Mouse (Mus musculus): ENCODE results near the gene Bnip3. TPM values are rescaled to one million over a fixed set of nuclear protein-coding genes. Genes with fewer than 3 reads are reported as not detected.

Bnip3 gene
- polyA plus RNA-seq, 1 experiment from 2014 or later, result 103 TPM

DNA sequence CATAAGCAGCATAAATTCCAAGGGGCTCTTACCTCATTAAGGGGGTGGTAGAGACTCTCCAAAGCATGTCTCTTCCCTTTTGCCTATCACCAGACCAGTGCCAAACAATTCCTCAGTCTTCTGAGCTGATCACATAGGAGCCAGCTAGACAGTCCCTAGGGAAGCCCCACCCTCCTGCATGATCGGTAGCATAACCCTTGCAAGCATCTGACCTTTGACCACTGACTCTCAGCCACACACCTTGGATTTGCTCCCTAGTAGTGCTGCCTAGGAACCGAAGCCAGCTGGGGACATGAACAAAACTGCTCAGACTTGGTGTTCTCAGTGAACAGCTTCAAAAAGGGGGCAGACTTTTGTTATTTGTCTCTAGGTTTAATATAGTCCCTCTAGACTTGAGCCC is 11.2 kb downstream of the Bnip3 start:
- Histone ChIP-seq H3K4me1 (replicated peaks) (no peaks in the 10 kb centered on the region), H3K4me2 (no peak overlapping the region), H3K27ac (replicated peaks) (no peak overlapping the region), H3K4me3 (no peak overlapping the region), H3K9ac (no peak overlapping the region), H3K36me3 (peaks cover 39% of the 10 kb centered on the region), H3K27me3 (no peaks in the 10 kb centered on the region), H3K9me3 (no peaks in the 10 kb centered on the region)
- 89% methylated on average over 2 of the region's 2 CpGs for WGBS
- no peak for ATAC-seq (ENCODE audit: low read depth)

DNA sequence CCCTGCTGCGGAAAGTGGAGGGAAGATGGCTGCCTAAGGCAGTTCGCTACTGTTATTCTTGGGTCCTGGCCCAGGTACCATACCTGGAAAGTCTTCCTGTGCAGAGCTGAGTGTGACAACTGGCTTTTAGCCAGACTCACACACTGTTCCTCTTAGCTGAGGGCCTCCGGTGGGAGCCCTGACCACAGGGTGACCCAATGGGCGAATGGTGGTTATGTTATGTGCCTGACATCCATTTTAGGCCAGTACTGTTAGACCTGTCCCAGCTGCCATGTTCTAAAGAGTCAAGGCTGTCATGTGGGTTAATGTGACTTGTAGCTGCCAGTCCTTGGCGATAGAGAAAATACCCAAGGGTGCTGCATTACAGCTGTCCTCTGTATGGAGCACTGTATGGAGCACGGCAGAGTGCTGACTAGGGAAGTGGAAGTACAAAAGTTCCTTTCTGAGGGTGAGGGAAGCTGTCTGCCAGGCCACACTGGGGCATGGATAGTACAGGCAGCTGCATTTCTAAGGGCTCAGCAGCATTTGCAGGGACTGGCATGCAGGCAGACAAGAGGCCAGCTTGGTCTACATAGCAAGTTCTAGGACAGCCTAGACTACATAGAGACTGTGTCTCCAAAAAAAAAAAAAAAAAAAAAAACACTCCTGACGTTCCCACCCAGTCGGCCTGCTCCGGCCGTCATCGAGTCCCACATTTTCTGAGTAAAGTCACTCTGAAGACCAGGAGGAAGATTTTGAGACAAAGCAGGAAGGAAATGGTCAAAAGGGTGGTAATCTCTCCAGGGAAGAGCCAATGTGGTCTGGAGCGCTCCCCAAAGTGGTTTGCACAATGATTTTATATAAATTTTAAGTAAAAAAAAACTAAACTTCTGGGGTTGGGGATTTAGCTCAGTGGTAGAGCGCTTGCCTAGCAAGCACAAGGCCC is 23.7 kb downstream of the Bnip3 start:
- Histone ChIP-seq H3K4me3 (no peak overlapping the region), H3K27ac (replicated peaks) (no peak overlapping the region), H3K9ac (no peak overlapping the region), H3K4me2 (no peak overlapping the region), H3K9me3 (no peaks in the 10 kb centered on the region), H3K36me3 (peaks cover 43% of the 10 kb centered on the region), H3K27me3 (no peaks in the 10 kb centered on the region), H3K4me1 (replicated peaks) (no peaks in the 10 kb centered on the region)
- 84% methylated on average over 13 of the region's 13 CpGs for WGBS
- ATAC-seq (ENCODE audit: low read depth), result no peak

DNA sequence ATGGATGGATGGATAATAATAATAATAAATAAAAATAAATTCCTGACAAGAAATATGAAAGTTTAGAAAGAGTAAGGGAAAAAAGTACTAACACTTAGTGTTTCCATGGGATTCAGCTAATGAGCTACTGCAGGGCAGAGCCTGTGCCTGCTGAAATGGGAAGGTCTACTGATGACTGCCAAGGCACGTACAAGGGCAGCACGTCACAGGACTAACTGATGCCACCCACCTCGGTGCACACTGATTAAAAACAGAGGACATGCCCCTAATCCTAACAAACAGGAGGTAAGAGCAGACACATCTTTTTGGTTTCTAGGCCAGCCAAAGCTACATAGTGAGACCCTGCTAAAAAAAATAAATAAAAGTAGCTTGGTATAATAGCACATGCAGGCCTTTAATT is 25.6 kb downstream of the Bnip3 start:
- H3K9ac ChIP-seq, result no peak overlapping the region
- no peaks in the 10 kb centered on the region for H3K4me1 ChIP-seq (replicated peaks)
- no peaks in the 10 kb centered on the region for H3K27me3 ChIP-seq
- no peak for ATAC-seq (ENCODE audit: low read depth)
- WGBS, result 97% methylated on average over 3 of the region's 3 CpGs
- H3K4me3 ChIP-seq, result no peak overlapping the region
- H3K4me2 ChIP-seq, result no peak overlapping the region
- H3K9me3 ChIP-seq, result no peaks in the 10 kb centered on the region
- no peak overlapping the region for H3K27ac ChIP-seq (replicated peaks)
- peaks cover 62% of the 10 kb centered on the region for H3K36me3 ChIP-seq

DNA sequence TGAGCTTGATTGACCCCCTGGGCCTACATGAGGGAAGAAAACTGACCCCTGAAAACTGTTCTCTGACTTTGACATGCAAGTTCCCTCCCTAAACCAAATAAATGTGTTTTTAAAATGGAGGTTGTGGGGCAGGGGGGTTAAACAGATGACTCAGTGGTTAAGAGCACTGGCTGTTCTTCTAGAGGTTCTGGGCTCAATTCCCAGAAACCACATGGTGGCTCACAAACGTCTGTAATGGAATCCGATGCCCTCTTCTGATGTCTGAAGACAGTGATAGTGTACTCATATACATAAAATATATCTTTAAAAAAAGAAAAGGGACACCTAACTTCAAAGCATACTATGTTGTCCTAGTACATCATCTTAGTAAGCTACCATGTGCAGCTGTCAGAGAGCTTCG is 34.3 kb downstream of the Bnip3 start:
- Histone ChIP-seq H3K27me3 (no peaks in the 10 kb centered on the region), H3K27ac (replicated peaks) (no peak overlapping the region), H3K9me3 (no peaks in the 10 kb centered on the region), H3K4me1 (replicated peaks) (no peaks in the 10 kb centered on the region), H3K9ac (no peak overlapping the region), H3K4me3 (no peak overlapping the region), H3K4me2 (no peak overlapping the region), H3K36me3 (peaks cover 97% of the 10 kb centered on the region)
- 79% methylated on average over 3 of the region's 3 CpGs for WGBS
- ATAC-seq (ENCODE audit: low read depth), result no peak

DNA sequence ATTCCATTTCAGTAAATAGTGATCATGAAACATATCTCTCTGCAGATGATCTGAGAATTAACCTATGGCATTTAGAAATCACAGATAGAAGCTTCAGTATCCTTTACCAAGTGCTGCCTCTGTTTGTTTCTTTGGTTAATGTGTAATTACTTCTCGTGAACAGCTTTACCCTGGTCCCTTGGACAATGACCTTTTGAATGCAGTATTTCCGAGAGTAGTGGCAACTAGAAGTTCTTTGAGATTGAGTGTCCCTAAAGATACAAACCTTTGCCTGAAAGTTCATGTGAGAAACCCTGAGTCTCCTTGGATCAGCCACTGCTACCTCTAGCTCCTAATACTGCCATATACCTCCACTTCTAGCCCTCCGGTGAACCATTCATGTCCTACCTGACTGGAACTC is 36.4 kb downstream of the Bnip3 start:
- Histone ChIP-seq H3K4me2 (no peak overlapping the region), H3K36me3 (peaks cover 97% of the 10 kb centered on the region), H3K27ac (replicated peaks) (no peak overlapping the region), H3K4me1 (replicated peaks) (no peaks in the 10 kb centered on the region), H3K9me3 (no peaks in the 10 kb centered on the region), H3K27me3 (no peaks in the 10 kb centered on the region), H3K4me3 (no peak overlapping the region), H3K9ac (no peak overlapping the region)
- 82% methylated on average over 3 of the region's 3 CpGs for WGBS
- no peak for ATAC-seq (ENCODE audit: low read depth)

DNA sequence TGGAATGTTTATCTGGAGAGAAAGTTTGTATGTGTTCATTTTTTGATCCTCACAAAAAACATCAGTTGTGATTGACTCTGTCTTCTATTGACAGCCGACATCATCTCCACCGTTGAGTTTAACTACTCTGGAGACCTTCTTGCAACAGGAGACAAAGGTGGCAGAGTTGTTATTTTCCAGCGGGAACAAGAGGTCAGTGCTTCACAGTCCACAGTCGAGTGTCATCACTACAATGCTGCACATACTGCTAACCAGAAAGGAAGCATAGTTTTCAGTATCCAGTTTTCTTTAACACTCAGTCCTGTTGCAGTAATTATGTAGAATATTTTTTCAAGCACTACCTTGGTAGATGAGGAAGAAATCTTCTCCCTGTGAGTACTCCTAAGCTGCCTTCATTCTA is 41.0 kb downstream of the Bnip3 start:
- H3K9ac ChIP-seq, result no peak overlapping the region
- H3K27me3 ChIP-seq, result no peaks in the 10 kb centered on the region
- no peak overlapping the region for H3K4me3 ChIP-seq
- no peak overlapping the region for H3K27ac ChIP-seq (replicated peaks)
- peaks cover 8% of the 10 kb centered on the region; the same call in 1 of the 2 replicates for H3K4me1 ChIP-seq (replicated peaks)
- H3K36me3 ChIP-seq, result peaks cover 54% of the 10 kb centered on the region
- WGBS, result 93% methylated on average over 4 of the region's 4 CpGs
- no peak for ATAC-seq (ENCODE audit: low read depth)
- H3K9me3 ChIP-seq, result no peaks in the 10 kb centered on the region
- H3K4me2 ChIP-seq, result no peak overlapping the region

DNA sequence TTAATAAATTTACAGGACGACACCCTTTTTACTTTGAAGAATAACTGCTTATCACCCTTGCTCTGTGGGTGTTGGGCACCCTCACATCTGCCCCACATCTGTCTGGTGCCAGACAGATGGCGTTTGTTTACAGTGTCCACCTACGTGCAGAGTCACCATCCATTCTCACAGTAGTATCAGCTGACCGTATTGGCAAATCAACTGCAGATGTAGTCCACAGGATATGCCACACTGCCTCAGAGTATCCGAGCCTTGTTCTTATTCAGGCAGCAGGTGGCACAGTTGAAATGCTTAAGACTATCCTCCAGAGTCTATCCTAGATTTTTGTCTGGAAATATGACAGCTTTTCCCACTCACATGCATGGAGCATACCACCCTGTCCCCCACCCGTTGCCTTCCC is 42.0 kb downstream of the Bnip3 start:
- H3K9ac ChIP-seq, result no peak overlapping the region
- H3K27me3 ChIP-seq, result no peaks in the 10 kb centered on the region
- H3K4me2 ChIP-seq, result no peak overlapping the region
- WGBS, result 81% methylated on average over 6 of the region's 6 CpGs
- H3K4me1 ChIP-seq (replicated peaks), result peaks cover 9% of the 10 kb centered on the region; the same call in 1 of the 2 replicates
- no peak overlapping the region for H3K27ac ChIP-seq (replicated peaks)
- no peaks in the 10 kb centered on the region for H3K9me3 ChIP-seq
- H3K4me3 ChIP-seq, result no peak overlapping the region
- no peak for ATAC-seq (ENCODE audit: low read depth)
- peaks cover 44% of the 10 kb centered on the region for H3K36me3 ChIP-seq

DNA sequence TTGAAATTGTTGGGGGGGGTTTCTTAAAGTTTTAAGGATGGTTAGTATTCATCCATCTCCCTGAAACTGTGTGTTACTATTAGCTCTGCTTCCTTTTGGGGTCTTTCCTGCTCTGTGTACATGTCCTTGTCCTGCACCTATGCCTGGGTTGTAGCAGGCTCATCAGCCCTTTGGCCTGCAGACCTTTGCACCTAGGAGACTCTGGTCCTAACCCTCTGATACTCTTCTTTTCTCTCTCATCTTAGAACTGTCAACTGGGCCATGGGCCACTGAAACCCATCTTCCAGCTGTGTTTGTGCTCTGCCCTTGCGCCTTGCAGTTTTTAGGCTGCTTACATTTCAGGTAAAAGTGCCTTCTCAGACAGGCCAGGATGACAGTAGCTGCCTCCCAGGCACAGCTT is 44.5 kb downstream of the Bnip3 start:
- 96% methylated on average over 1 of the region's 1 CpGs for WGBS
- H3K27ac ChIP-seq (replicated peaks), result no peak overlapping the region
- no peak overlapping the region for H3K4me2 ChIP-seq
- H3K9ac ChIP-seq, result no peak overlapping the region
- H3K9me3 ChIP-seq, result no peaks in the 10 kb centered on the region
- peaks cover 32% of the 10 kb centered on the region for H3K36me3 ChIP-seq
- no peaks in the 10 kb centered on the region for H3K27me3 ChIP-seq
- H3K4me1 ChIP-seq (replicated peaks), result peaks cover 9% of the 10 kb centered on the region; the same call in 1 of the 2 replicates
- H3K4me3 ChIP-seq, result no peak overlapping the region
- no peak for ATAC-seq (ENCODE audit: low read depth)

DNA sequence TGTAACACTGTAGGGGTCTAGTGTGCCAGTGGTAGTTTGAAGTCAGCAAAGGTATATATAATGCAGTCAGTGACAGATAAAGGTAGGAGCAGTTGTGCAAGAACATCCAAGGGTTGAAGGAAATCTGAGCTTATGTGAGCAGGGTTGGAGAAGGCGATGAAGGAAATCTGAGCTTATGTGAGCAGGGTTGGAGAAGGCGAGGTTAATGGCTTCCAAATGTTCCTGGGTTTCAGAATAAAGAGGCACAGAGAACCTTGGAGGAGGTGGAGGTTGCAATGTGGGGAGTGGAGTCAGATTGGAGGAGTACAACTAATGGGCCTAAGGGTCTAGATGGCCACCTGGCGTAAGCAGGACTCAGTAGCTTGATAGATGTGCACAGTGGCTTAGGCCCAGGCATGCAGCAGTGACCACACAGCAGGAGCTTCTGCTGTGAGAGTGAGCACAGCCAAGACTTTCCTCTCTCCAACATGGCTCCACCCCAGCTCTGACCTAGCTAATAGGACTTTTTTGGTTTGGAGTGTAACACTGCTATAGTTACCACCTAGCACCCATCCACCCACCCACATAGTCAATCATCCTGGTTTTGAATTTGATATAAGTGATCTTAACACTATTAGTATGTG is 45.3 kb downstream of the Bnip3 start:
- Histone ChIP-seq H3K4me2 (no peak overlapping the region), H3K9ac (no peak overlapping the region), H3K27me3 (no peaks in the 10 kb centered on the region), H3K27ac (replicated peaks) (no peak overlapping the region), H3K4me3 (no peak overlapping the region), H3K9me3 (no peaks in the 10 kb centered on the region), H3K4me1 (replicated peaks) (peaks cover 9% of the 10 kb centered on the region; the same call in 1 of the 2 replicates), H3K36me3 (peaks cover 27% of the 10 kb centered on the region)
- ATAC-seq (ENCODE audit: low read depth), result no peak
- WGBS, result 92% methylated on average over 3 of the region's 3 CpGs

DNA sequence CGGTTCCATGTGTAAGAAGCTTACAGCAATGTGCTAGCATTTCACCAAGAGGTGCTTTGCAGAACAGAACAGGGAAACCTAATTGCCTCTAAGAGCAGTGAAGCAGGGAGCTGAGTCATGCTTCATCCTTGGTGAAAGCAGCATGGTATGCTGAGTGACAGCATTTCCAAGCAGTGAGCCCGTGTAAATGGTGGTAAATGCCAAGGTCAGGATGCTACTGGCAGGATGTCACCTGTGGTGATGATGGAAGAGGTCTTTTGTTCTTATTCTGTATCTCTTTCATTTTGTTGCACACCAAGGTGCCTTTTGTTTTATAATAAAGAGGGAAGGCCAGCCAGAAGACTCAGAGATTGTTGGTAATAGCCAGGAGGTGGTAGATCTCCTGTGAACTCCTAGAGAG is 52.6 kb downstream of the Bnip3 start:
- Histone ChIP-seq H3K4me2 (no peak overlapping the region), H3K4me3 (no peak overlapping the region)
- 69% methylated on average over 2 of the region's 2 CpGs for WGBS

DNA sequence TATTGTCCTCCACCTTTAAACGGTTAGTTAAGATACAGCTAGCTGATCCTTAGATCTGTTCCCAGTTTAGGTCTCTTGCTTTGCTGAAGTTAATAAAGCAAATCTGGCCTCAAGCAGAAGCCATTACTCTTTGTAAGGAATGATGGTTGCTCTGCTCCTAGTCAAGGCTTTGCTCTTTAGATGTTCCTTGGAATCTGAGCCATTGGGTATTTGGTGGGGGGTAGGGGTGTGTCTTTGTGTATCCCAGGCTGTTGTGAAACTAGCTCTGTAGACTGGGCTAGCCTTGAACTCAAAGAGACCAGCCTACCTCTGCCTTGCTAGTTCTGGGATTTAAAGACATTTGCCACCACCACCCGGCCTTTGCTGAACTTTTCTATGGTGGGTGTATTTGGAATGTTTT is 55.1 kb downstream of the Bnip3 start:
- WGBS, result 90% methylated on average over 2 of the region's 2 CpGs
- peaks cover 61% of the 10 kb centered on the region for H3K36me3 ChIP-seq

More for the DNA sequence above, 52.6 kb downstream of the Bnip3 start:
- Histone ChIP-seq H3K27ac (replicated peaks) (no peak overlapping the region), H3K4me1 (replicated peaks) (peaks cover 9% of the 10 kb centered on the region; the same call in 1 of the 2 replicates), H3K9ac (no peak overlapping the region), H3K27me3 (no peaks in the 10 kb centered on the region), H3K36me3 (peaks cover 58% of the 10 kb centered on the region), H3K9me3 (no peaks in the 10 kb centered on the region)
- ATAC-seq (ENCODE audit: low read depth), result no peak

DNA sequence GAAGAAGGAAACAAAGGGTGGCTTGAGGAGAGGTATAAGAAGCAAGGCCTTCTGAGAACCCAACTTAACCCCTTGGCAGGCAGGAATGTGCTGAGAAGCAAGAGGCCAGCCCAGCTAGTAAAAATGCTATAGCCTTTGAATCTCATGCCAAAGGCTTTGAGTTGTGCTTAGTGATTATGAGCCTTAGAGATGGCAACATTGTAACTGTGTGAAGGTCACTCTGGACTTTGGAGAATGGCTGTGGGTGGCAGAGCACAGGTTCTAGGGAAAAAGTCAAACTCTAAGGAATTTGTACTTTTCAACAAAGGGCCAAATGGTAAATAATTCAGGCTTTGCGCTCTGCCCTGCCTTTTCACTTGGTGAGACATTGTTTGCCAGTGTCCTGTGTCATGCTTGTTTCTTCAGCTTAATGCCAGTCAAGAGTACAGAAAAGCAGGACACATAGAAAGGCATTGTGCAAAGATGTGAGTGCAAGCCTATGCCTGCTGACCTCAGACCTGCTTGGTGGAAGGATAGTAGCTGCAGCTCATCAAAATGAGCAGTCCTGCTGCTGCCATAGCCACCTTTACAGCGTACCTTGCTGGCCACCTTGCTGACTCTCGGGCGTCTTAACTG is 55.8 kb downstream of the Bnip3 start:
- H3K9me3 ChIP-seq, result no peaks in the 10 kb centered on the region
- no peak overlapping the region for H3K27ac ChIP-seq (replicated peaks)
- no peak overlapping the region for H3K4me3 ChIP-seq
- peaks cover 61% of the 10 kb centered on the region for H3K36me3 ChIP-seq
- 92% methylated on average over 4 of the region's 4 CpGs for WGBS
- H3K4me2 ChIP-seq, result no peak overlapping the region
- no peak for ATAC-seq (ENCODE audit: low read depth)
- no peak overlapping the region for H3K9ac ChIP-seq
- no peaks in the 10 kb centered on the region for H3K27me3 ChIP-seq
- H3K4me1 ChIP-seq (replicated peaks), result peaks cover 32% of the 10 kb centered on the region

More for the DNA sequence above, 55.1 kb downstream of the Bnip3 start:
- Histone ChIP-seq H3K27me3 (no peaks in the 10 kb centered on the region), H3K4me2 (no peak overlapping the region), H3K4me3 (no peak overlapping the region), H3K9ac (no peak overlapping the region), H3K9me3 (no peaks in the 10 kb centered on the region), H3K27ac (replicated peaks) (no peak overlapping the region), H3K4me1 (replicated peaks) (peaks cover 25% of the 10 kb centered on the region)
- no peak for ATAC-seq (ENCODE audit: low read depth)
